ENCODE assay signal across 22 mouse cellular contexts in genomic region chr11:58102146-58102545, GRCm38 (mm10). TPM values are rescaled to one million over a fixed set of nuclear protein-coding genes. Genes with fewer than 3 reads are reported as not detected.
DNase-seq lines count a peak whose midpoint lies in the region; ATAC-seq and TF ChIP-seq lines count a peak whose summit lies in the region.
"Had no signal": no experiment of that assay in that cellular context is flagged by ENCODE, and none has a peak within 500 bp of the region (broad histone marks: within the 10 kb centered on the region; RNA-seq: fewer than 3 reads in every experiment).

No protein-coding gene starts in this region.

- peaks cover 31% of the 10 kb centered on the region for H3K4me1 ChIP-seq in thymus, adult 2 months (replicated peaks; ENCODE audit: control insufficient read depth, insufficient read depth, low read length)
- H3K4me1 ChIP-seq in hindbrain, embryonic 16.5 days (ENCODE audit: control insufficient read depth, insufficient read depth, low read depth, low read length), result peaks cover 16% of the 10 kb centered on the region

- H3K4me2 ChIP-seq in hindbrain, embryonic 16.5 days (ENCODE audit: low read length), result no peak overlapping the region
- H3K4me2 ChIP-seq: forebrain, embryonic 12.5 days; hindbrain, embryonic 14.5 days; midbrain, embryonic 15.5 days had no signal

- no peaks in the 10 kb centered on the region for H3K36me3 ChIP-seq in thymus, adult 2 months (ENCODE audit: control insufficient read depth, insufficient read depth, low read length)
- no peaks in the 10 kb centered on the region for H3K36me3 ChIP-seq in hindbrain, embryonic 16.5 days (ENCODE audit: control insufficient read depth, insufficient read depth, low read length)
- H3K36me3 ChIP-seq: forebrain, embryonic 12.5 days; midbrain, embryonic 15.5 days; neural tube, embryonic 15.5 days had no signal

- H3K4me3 ChIP-seq in thymus, adult 2 months (ENCODE audit: control insufficient read depth, insufficient read depth, low read length), result no peak overlapping the region
- H3K4me3 ChIP-seq in hindbrain, embryonic 16.5 days (ENCODE audit: low read length), result no peak overlapping the region
- H3K4me3 ChIP-seq: forebrain, embryonic 12.5 days; midbrain, embryonic 15.5 days; neural tube, embryonic 15.5 days had no signal

- 29% methylated on average over 3 of the region's 3 CpGs for WGBS in thymus, adult 2 months
- WGBS in hindbrain, embryonic 16.5 days, result 80% methylated on average over 3 of the region's 3 CpGs

- ATAC-seq in hindbrain, embryonic 16.5 days, result no peak
- ATAC-seq in inflammation-experienced regulatory T-cells, adult 6 months, result no peak
- ATAC-seq: intestine, embryonic 16.5 days; midbrain, embryonic 15.5 days had no signal

- no peak overlapping the region for H3K9ac ChIP-seq in hindbrain, embryonic 16.5 days (ENCODE audit: low read depth, low read length)
- H3K9ac ChIP-seq: hindbrain, embryonic 14.5 days; neural tube, embryonic 15.5 days had no signal

- no peak for TF ChIP-seq CTCF in thymus, adult 2 months (IDR thresholded peaks at IDR 0.05; ENCODE audit: borderline replicate concordance, control insufficient read depth, extremely low read depth, insufficient read depth, low read length, poor library complexity)

- peak; percentile 45 for DNase-seq in cerebellum, adult 9-11 months
- DNase-seq in cerebellum, postnatal 25 days, result no peak
- peak; percentile 22 to 35 for DNase-seq in thymus, adult 18-20 months
- no peak for DNase-seq in thymus, postnatal 0 days (ENCODE audit: low spot score)
- peak; percentile 33 for DNase-seq in thymus, adult 2 months
- DNase-seq: adrenal gland, postnatal 36 days; cerebellum, adult 8-10 months; kidney, postnatal 4 days; lung, adult 18-20 months; right cerebral cortex, postnatal 25 days had no signal

- H3K27ac ChIP-seq in thymus, adult 2 months (ENCODE audit: control insufficient read depth, insufficient read depth, low read length), result peak overlapping the region; percentile 100
- H3K27ac ChIP-seq in hindbrain, embryonic 16.5 days (ENCODE audit: low read depth, low read length), result no peak overlapping the region
- H3K27ac ChIP-seq: forebrain, embryonic 12.5 days; hindbrain, embryonic 14.5 days; midbrain, embryonic 15.5 days; neural tube, embryonic 15.5 days had no signal

- no peak for TF ChIP-seq POLR2A in thymus, adult 2 months (IDR thresholded peaks at IDR 0.05; ENCODE audit: control insufficient read depth, extremely low read depth, insufficient read depth, low read length, poor library complexity)

- no peaks in the 10 kb centered on the region for H3K9me3 ChIP-seq in hindbrain, embryonic 16.5 days (ENCODE audit: control insufficient read depth, low read length)
- H3K9me3 ChIP-seq: forebrain, embryonic 12.5 days; megakaryocyte, embryonic 14.5 days; midbrain, embryonic 15.5 days; neural tube, embryonic 15.5 days had no signal

- no peaks in the 10 kb centered on the region for H3K27me3 ChIP-seq in thymus, adult 2 months (ENCODE audit: control insufficient read depth, insufficient read depth, low read length)
- peaks cover 7% of the 10 kb centered on the region for H3K27me3 ChIP-seq in hindbrain, embryonic 16.5 days (replicated peaks; ENCODE audit: control insufficient read depth, insufficient read depth, low read length)

RNA-seq across cellular contexts. Expression of gene Cnot8, which starts 1.8 kb away (rescaled TPM):
- 155 TPM in 2 replicates for polyA plus RNA-seq in thymus, postnatal 0 days (2015; fragmentation: Nextera tagmentation; extraction: Ambion mirVana)
- 158 and 192 TPM in 2 replicates for polyA plus RNA-seq in thymus, adult 2 months (2012; rRNA removed)
- 96.1 and 103 TPM in 2 replicates for polyA plus RNA-seq in hindbrain, embryonic 16.5 days (2015; fragmentation: Nextera tagmentation; extraction: Ambion mirVana)
- 10 to 100 TPM; 78.6 to 90.1 (median 89.4) TPM for polyA plus RNA-seq in inflammation-experienced regulatory T-cells, adult 6 months (2017; shearing (Covaris generic))

RNA-seq across cellular contexts. Expression of gene Gm12248, which starts 9.2 kb away (rescaled TPM):
- 0.12 and 0.38 TPM in 2 replicates for polyA plus RNA-seq in thymus, postnatal 0 days (2015; fragmentation: Nextera tagmentation; extraction: Ambion mirVana)
- polyA plus RNA-seq in thymus, adult 2 months (2012; rRNA removed), result 0.32 and 0.59 TPM in 2 replicates
- 0.13 TPM in 1 of 2 replicates, not detected in the other for polyA plus RNA-seq in hindbrain, embryonic 16.5 days (2015; fragmentation: Nextera tagmentation; extraction: Ambion mirVana)
- under 1 TPM in 1 of 3 experiments, not detected in 2; 0.62 TPM for polyA plus RNA-seq in inflammation-experienced regulatory T-cells, adult 6 months (2017; shearing (Covaris generic))
- polyA plus RNA-seq: cortical plate, adult 2 months; embryonic facial prominence, embryonic 11.5 days; forebrain, embryonic 12.5 days; frontal cortex, adult 2 months; hindbrain, embryonic 14.5 days; intestine, embryonic 16.5 days; kidney, embryonic 14.5 days; neural tube, embryonic 15.5 days had no signal

Comparison
In these comparisons a context has a peak if more than half of its experiments do, and no peak if none do; other contexts are left out.
1. DNase-seq: peak in cerebellum, adult 9-11 months (single experiment), thymus, adult 18-20 months (2 of 2) and thymus, adult 2 months (single experiment); none in cerebellum, postnatal 25 days (0 of 2) and thymus, postnatal 0 days (single experiment).